Mouse (Mus musculus): ENCODE data around the gene Pik3r1.

- TF ChIP-seq CTCF (IDR thresholded peaks at IDR 0.05; ENCODE audit: low read depth, low read length) (no peak), POLR2A (IDR thresholded peaks at IDR 0.05; ENCODE audit: extremely low read depth, insufficient read depth, low read length) (no peak)
These were observed 11.0 kb upstream of the Pik3r1 start for GRCm38 (mm10) chr13:101779011-101779410.

Data from liver, adult 2 months (tissue).